Mouse (Mus musculus): ENCODE measurements around the gene Acot13. TPM values are rescaled to one million over a fixed set of nuclear protein-coding genes. Genes with fewer than 3 reads are reported as not detected.

The Acot13 gene
- total and polyA plus RNA-seq, 2 experiments from 2014 or later, result 29.1 to 74.2 TPM

Other genes with a start within 250 kb of the Acot13 start
- 51.5 and 53.2 TPM in 2 replicates for gene Ripor2, start 249.4 kb downstream of the Acot13 start, total RNA-seq (2014; rRNA removed)
- gene Ripor2, start 249.4 kb downstream of the Acot13 start, polyA plus RNA-seq (2015; fragmentation: Nextera tagmentation; extraction: Ambion mirVana), result 13.8 and 21.3 TPM in 2 replicates
- gene Armh2, start 90.3 kb downstream of the Acot13 start, total RNA-seq (2014; rRNA removed), result 0.86 TPM in 1 of 2 replicates, not detected in the other
- not detected in 2 replicates for gene Armh2, start 90.3 kb downstream of the Acot13 start, polyA plus RNA-seq (2015; fragmentation: Nextera tagmentation; extraction: Ambion mirVana)
- gene Gmnn, start 69.6 kb downstream of the Acot13 start, total RNA-seq (2014; rRNA removed), result 4.4 and 5.5 TPM in 2 replicates
- 12.9 and 15.2 TPM in 2 replicates for gene Gmnn, start 69.6 kb downstream of the Acot13 start, polyA plus RNA-seq (2015; fragmentation: Nextera tagmentation; extraction: Ambion mirVana)
- gene BC005537, start 29.9 kb downstream of the Acot13 start, total RNA-seq (2014; rRNA removed), result 64.2 and 68.4 TPM in 2 replicates
- 16.1 and 16.9 TPM in 2 replicates for gene BC005537, start 29.9 kb downstream of the Acot13 start, polyA plus RNA-seq (2015; fragmentation: Nextera tagmentation; extraction: Ambion mirVana)
- gene Tdp2, start 139 bp upstream of the Acot13 start, total RNA-seq (2014; rRNA removed), result 39.2 and 45.4 TPM in 2 replicates
- gene Tdp2, start 139 bp upstream of the Acot13 start, polyA plus RNA-seq (2015; fragmentation: Nextera tagmentation; extraction: Ambion mirVana), result 31.4 and 31.7 TPM in 2 replicates
- 10.2 and 13.1 TPM in 2 replicates for gene D130043K22Rik, start 13.6 kb upstream of the Acot13 start, total RNA-seq (2014; rRNA removed)
- 3.0 and 5.6 TPM in 2 replicates for gene D130043K22Rik, start 13.6 kb upstream of the Acot13 start, polyA plus RNA-seq (2015; fragmentation: Nextera tagmentation; extraction: Ambion mirVana)
- gene Aldh5a1, start 106.1 kb upstream of the Acot13 start, total RNA-seq (2014; rRNA removed), result 24.9 and 40.9 TPM in 2 replicates
- gene Aldh5a1, start 106.1 kb upstream of the Acot13 start, polyA plus RNA-seq (2015; fragmentation: Nextera tagmentation; extraction: Ambion mirVana), result 7.1 and 11.2 TPM in 2 replicates
- 3.4 and 5.2 TPM in 2 replicates for gene Gpld1, start 111.6 kb upstream of the Acot13 start, total RNA-seq (2014; rRNA removed)
- 0.97 and 1.6 TPM in 2 replicates for gene Gpld1, start 111.6 kb upstream of the Acot13 start, polyA plus RNA-seq (2015; fragmentation: Nextera tagmentation; extraction: Ambion mirVana)
- 31.9 and 37.0 TPM in 2 replicates for gene Mrs2, start 188.8 kb upstream of the Acot13 start, total RNA-seq (2014; rRNA removed)
- gene Mrs2, start 188.8 kb upstream of the Acot13 start, polyA plus RNA-seq (2015; fragmentation: Nextera tagmentation; extraction: Ambion mirVana), result 6.9 and 11.6 TPM in 2 replicates
- 2.2 and 3.2 TPM in 2 replicates for gene Dcdc2a, start 224.5 kb upstream of the Acot13 start, total RNA-seq (2014; rRNA removed)
- 3.7 and 4.8 TPM in 2 replicates for gene Dcdc2a, start 224.5 kb upstream of the Acot13 start, polyA plus RNA-seq (2015; fragmentation: Nextera tagmentation; extraction: Ambion mirVana)

All from forebrain, postnatal 0 days (tissue).